Mouse (Mus musculus): ENCODE measurements at regions not wholly inside any gene's neighbourhood (a gene's known extent, or its start where the extent isn't known, plus 50 kb on each side); places are given as distances from the start of the nearest gene placed in this dataset.

- TF ChIP-seq POLR2A (IDR thresholded peaks at IDR 0.05; ENCODE audit: insufficient read length, low read depth) (no peak), E2F4 (IDR thresholded peaks at IDR 0.05; ENCODE audit: insufficient read depth) (no peak), USF1 (IDR thresholded peaks at IDR 0.05; ENCODE audit: low read depth) (no peak), SRF (IDR thresholded peaks at IDR 0.05; ENCODE audit: control insufficient read depth, insufficient read length, low read depth) (no peak), MAX (IDR thresholded peaks at IDR 0.05; ENCODE audit: low read depth) (no peak), POLR2AphosphoS2 (IDR thresholded peaks at IDR 0.05; ENCODE audit: insufficient read length, low read depth) (no peak), TCF12 (IDR thresholded peaks at IDR 0.05; ENCODE audit: insufficient read depth, poor library complexity, severe bottlenecking) (no peak), CEBPB (IDR thresholded peaks at IDR 0.05; ENCODE audit: insufficient read depth, poor library complexity, severe bottlenecking) (no peak), TCF3 (IDR thresholded peaks at IDR 0.05; ENCODE audit: insufficient read length, low read depth) (no peak), MYOG (IDR thresholded peaks at IDR 0.05; ENCODE audit: control insufficient read depth in 1 of 3, insufficient read depth in 1 of 3, insufficient read length in 2 of 3, low read depth in 2 of 3) (no peak), REST (IDR thresholded peaks at IDR 0.05; ENCODE audit: insufficient read depth, insufficient read length) (no peak)
Measured at GRCm38 (mm10) chr16:9285921-9286320, 456.0 kb downstream of the 1810013L24Rik start.

All from myocyte (in vitro differentiated cells).